In genomic region chr14:86731300-86731699, GRCm38 (mm10) we compare ENCODE assay signal across 20 mouse cellular contexts.
DNase-seq lines count a peak whose midpoint lies in the region; ATAC-seq and TF ChIP-seq lines count a peak whose summit lies in the region.
"Had no signal": no experiment of that assay in that cellular context is flagged by ENCODE, and none has a peak within 500 bp of the region (broad histone marks: within the 10 kb centered on the region; RNA-seq: fewer than 3 reads in every experiment).

No protein-coding gene starts in this region.

- H3K4me2 ChIP-seq in forebrain, embryonic 12.5 days = no peak overlapping the region
- no peak overlapping the region for H3K4me2 ChIP-seq in forebrain, embryonic 13.5 days
- no peak overlapping the region for H3K4me2 ChIP-seq in midbrain, embryonic 13.5 days (replicated peaks)
- H3K4me2 ChIP-seq in midbrain, embryonic 14.5 days (ENCODE audit: low read length) = no peak overlapping the region
- H3K4me2 ChIP-seq: embryonic facial prominence, embryonic 12.5 days; heart, embryonic 12.5 days; hindbrain, embryonic 14.5 days; intestine, embryonic 15.5 days had no signal

- peaks cover 15% of the 10 kb centered on the region for H3K4me1 ChIP-seq in forebrain, embryonic 12.5 days
- peaks cover 19% of the 10 kb centered on the region for H3K4me1 ChIP-seq in forebrain, embryonic 13.5 days
- H3K4me1 ChIP-seq in midbrain, embryonic 13.5 days (replicated peaks) = 0 out of 2 replicates have a peak, but pooled peaks cover 12% of the 10 kb centered on the region
- peaks cover 3% of the 10 kb centered on the region; the same call in 1 of the 2 replicates for H3K4me1 ChIP-seq in midbrain, embryonic 14.5 days (ENCODE audit: control insufficient read depth, insufficient read depth, low read length)
- H3K4me1 ChIP-seq: embryonic facial prominence, embryonic 12.5 days; heart, embryonic 12.5 days; intestine, embryonic 15.5 days had no signal

- CTCF ChIA-PET in Patski (lab: Charles Lee) = interaction anchor here (0.9 kb wide), 1 partner anchor 22 kb away, joined by 3 read pairs; no protein-coding TSS in a partner anchor

- H3K4me3 ChIP-seq in forebrain, embryonic 12.5 days (replicated peaks) = no peak overlapping the region
- H3K4me3 ChIP-seq in forebrain, embryonic 13.5 days = no peak overlapping the region
- H3K4me3 ChIP-seq in midbrain, embryonic 13.5 days (replicated peaks) = no peak overlapping the region
- no peak overlapping the region for H3K4me3 ChIP-seq in midbrain, embryonic 14.5 days (replicated peaks; ENCODE audit: low read depth, low read length)
- H3K4me3 ChIP-seq in gastrocnemius, adult 2 months = no peak overlapping the region
- H3K4me3 ChIP-seq: embryonic facial prominence, embryonic 12.5 days; heart, embryonic 12.5 days; hindbrain, embryonic 10.5 days; intestine, embryonic 15.5 days had no signal

- H3K9ac ChIP-seq in forebrain, embryonic 12.5 days = no peak overlapping the region
- no peak overlapping the region for H3K9ac ChIP-seq in forebrain, embryonic 13.5 days
- H3K9ac ChIP-seq in midbrain, embryonic 13.5 days (replicated peaks) = no peak overlapping the region
- no peak overlapping the region for H3K9ac ChIP-seq in midbrain, embryonic 14.5 days (replicated peaks; ENCODE audit: low read length)
- H3K9ac ChIP-seq: embryonic facial prominence, embryonic 12.5 days; forebrain, postnatal 0 days; heart, embryonic 12.5 days; hindbrain, embryonic 14.5 days; intestine, embryonic 15.5 days had no signal

- POLR2A ChIA-PET in Patski (lab: Charles Lee) = no interaction called here

- no peak for TF ChIP-seq CTCF in Patski (IDR thresholded peaks at IDR 0.05)
- TF ChIP-seq CTCF in brain, embryonic 14.5 days (IDR thresholded peaks at IDR 0.05; ENCODE audit: borderline replicate concordance, extremely low read depth, insufficient read depth, insufficient read length) = no peak
- no peak for TF ChIP-seq CTCF in gastrocnemius, adult 2 months (IDR thresholded peaks at IDR 0.05)

- TF ChIP-seq POLR2A in brain, embryonic 14.5 days (IDR thresholded peaks at IDR 0.05; ENCODE audit: borderline replicate concordance, extremely low read depth, insufficient read depth, insufficient read length, poor library complexity, severe bottlenecking) = no peak

- no peaks in the 10 kb centered on the region for H3K9me3 ChIP-seq in forebrain, embryonic 12.5 days
- H3K9me3 ChIP-seq in forebrain, embryonic 13.5 days (replicated peaks) = no peaks in the 10 kb centered on the region
- no peaks in the 10 kb centered on the region for H3K9me3 ChIP-seq in midbrain, embryonic 13.5 days
- H3K9me3 ChIP-seq in midbrain, embryonic 14.5 days (ENCODE audit: control insufficient read depth, low read length) = no peaks in the 10 kb centered on the region
- H3K9me3 ChIP-seq: embryonic facial prominence, embryonic 12.5 days; heart, embryonic 12.5 days; hindbrain, embryonic 10.5 days; intestine, embryonic 15.5 days had no signal

- H3K27me3 ChIP-seq in forebrain, embryonic 12.5 days = no peaks in the 10 kb centered on the region
- no peaks in the 10 kb centered on the region for H3K27me3 ChIP-seq in forebrain, embryonic 13.5 days
- H3K27me3 ChIP-seq in midbrain, embryonic 13.5 days = no peaks in the 10 kb centered on the region
- H3K27me3 ChIP-seq in midbrain, embryonic 14.5 days (ENCODE audit: control insufficient read depth, insufficient read depth, low read length) = no peaks in the 10 kb centered on the region
- H3K27me3 ChIP-seq in Patski = no peaks in the 10 kb centered on the region
- H3K27me3 ChIP-seq: embryonic facial prominence, embryonic 12.5 days; heart, embryonic 12.5 days; intestine, embryonic 15.5 days had no signal

- no peak overlapping the region for H3K27ac ChIP-seq in forebrain, embryonic 12.5 days
- no peak overlapping the region for H3K27ac ChIP-seq in forebrain, embryonic 13.5 days
- no peak overlapping the region for H3K27ac ChIP-seq in midbrain, embryonic 13.5 days
- H3K27ac ChIP-seq in midbrain, embryonic 14.5 days (replicated peaks; ENCODE audit: low read depth, low read length) = no peak overlapping the region
- no peak overlapping the region for H3K27ac ChIP-seq in gastrocnemius, adult 2 months
- H3K27ac ChIP-seq: embryonic facial prominence, embryonic 12.5 days; hindbrain, embryonic 10.5 days; hindbrain, embryonic 14.5 days; intestine, embryonic 15.5 days had no signal

- 0% methylated on average over 1 of the region's 1 CpGs for WGBS in forebrain, embryonic 12.5 days
- WGBS in forebrain, embryonic 13.5 days = 0% methylated on average over 1 of the region's 1 CpGs
- 0% methylated on average over 1 of the region's 1 CpGs for WGBS in midbrain, embryonic 13.5 days
- 2% methylated on average over 1 of the region's 1 CpGs for WGBS in midbrain, embryonic 14.5 days

- intact Hi-C loops in gastrocnemius, adult 2 months (cut with DNase I) = no loop called here

- DNase-seq in midbrain, embryonic 14.5 days = no peak
- peak; percentile 15 for DNase-seq in Patski (ENCODE audit: low read depth, low spot score)
- DNase-seq in brain, embryonic 14.5 days (ENCODE audit: low read depth) = peak; percentile 52
- no peak for DNase-seq in gastrocnemius, adult 2 months
- DNase-seq: adrenal gland, postnatal 10 days; cerebellum, adult 11-12 months; cerebellum, adult 9-10 months; cerebellum, postnatal 25 days; forebrain, postnatal 0 days; gastrocnemius, postnatal 25 days had no signal

- 0 out of 2 replicates have a peak, but pooled peaks have one; percentile 17 for ATAC-seq in forebrain, embryonic 12.5 days (ENCODE audit: low FRiP score)
- ATAC-seq in forebrain, embryonic 13.5 days = no peak
- ATAC-seq in midbrain, embryonic 13.5 days = 0 out of 2 replicates have a peak, but pooled peaks have one; percentile 58
- ATAC-seq in midbrain, embryonic 14.5 days (ENCODE audit: low FRiP score, low TSS enrichment) = no peak
- ATAC-seq in Patski = no peak
- ATAC-seq in megakaryocyte progenitor cell, adult 5-6 weeks (replicated peaks; ENCODE audit: poor library complexity) = no peak
- ATAC-seq: CD4-positive, CD25-positive, alpha-beta regulatory T cell, adult 4 months; forebrain, postnatal 0 days; intestine, embryonic 15.5 days had no signal

- in situ Hi-C loops in Patski (cut with MboI; ENCODE audit: low pct_unique_long_range_greater_than_20kb) = no loop called here

- H3K36me3 ChIP-seq in forebrain, embryonic 12.5 days (replicated peaks) = no peaks in the 10 kb centered on the region
- no peaks in the 10 kb centered on the region for H3K36me3 ChIP-seq in forebrain, embryonic 13.5 days (ENCODE audit: poor library complexity, severe bottlenecking)
- H3K36me3 ChIP-seq in midbrain, embryonic 13.5 days = no peaks in the 10 kb centered on the region
- no peaks in the 10 kb centered on the region for H3K36me3 ChIP-seq in midbrain, embryonic 14.5 days (ENCODE audit: control insufficient read depth, insufficient read depth, low read length)
- H3K36me3 ChIP-seq: embryonic facial prominence, embryonic 12.5 days; heart, embryonic 12.5 days; hindbrain, embryonic 10.5 days; intestine, embryonic 15.5 days had no signal

Comparison
In these comparisons a context has a peak if more than half of its experiments do, and no peak if none do; other contexts are left out.
1. ATAC-seq: peak in forebrain, embryonic 12.5 days (single experiment) and midbrain, embryonic 13.5 days (single experiment); none in forebrain, embryonic 13.5 days (single experiment), midbrain, embryonic 14.5 days (single experiment), Patski (single experiment) and megakaryocyte progenitor cell, adult 5-6 weeks (single experiment).
2. DNase-seq: peak in Patski (single experiment) and brain, embryonic 14.5 days (single experiment); none in midbrain, embryonic 14.5 days (single experiment) and gastrocnemius, adult 2 months (single experiment).